Mouse (Mus musculus): ENCODE measurements around the gene Pspn. TPM values are rescaled to one million over a fixed set of nuclear protein-coding genes. Genes with fewer than 3 reads are reported as not detected.

Gene Pspn
- polyA plus RNA-seq, 1 experiment from 2014 or later = 0.34 TPM

- no peak overlapping the region for H3K27ac ChIP-seq (ENCODE audit: low read length)
- no peak overlapping the region for H3K4me3 ChIP-seq (ENCODE audit: low read length)
- no peak overlapping the region for H3K4me2 ChIP-seq (ENCODE audit: low read depth, low read length)
- no peak; the same call in 1 of the 2 replicates for ATAC-seq (replicated peaks; ENCODE audit: extremely low read depth, insufficient read depth, low FRiP score)
- no peaks in the 10 kb centered on the region for H3K4me1 ChIP-seq (ENCODE audit: control insufficient read depth, insufficient read depth, low read length)
- 21% methylated on average over 11 of the region's 11 CpGs for whole genome bisulfite sequencing
- H3K9me3 ChIP-seq (replicated peaks; ENCODE audit: control insufficient read depth, low read length) = no peaks in the 10 kb centered on the region
- no peak overlapping the region for H3K9ac ChIP-seq (ENCODE audit: low read length)
- no peaks in the 10 kb centered on the region for H3K27me3 ChIP-seq (ENCODE audit: control insufficient read depth, insufficient read depth, low read length)
- H3K36me3 ChIP-seq (ENCODE audit: control insufficient read depth, insufficient read depth) = no peaks in the 10 kb centered on the region
Measured at GRCm38 (mm10) chr17:56957763-56958429, 41.9 kb downstream of the Pspn start.

- H3K36me3 ChIP-seq (ENCODE audit: control insufficient read depth, insufficient read depth) = no peaks in the 10 kb centered on the region
- no peak overlapping the region for H3K9ac ChIP-seq (ENCODE audit: low read length)
- H3K27ac ChIP-seq (ENCODE audit: low read length) = no peak overlapping the region
- no peak overlapping the region for H3K4me3 ChIP-seq (ENCODE audit: low read length)
- H3K4me1 ChIP-seq (ENCODE audit: control insufficient read depth, insufficient read depth, low read length) = no peaks in the 10 kb centered on the region
- 71% methylated on average over 7 of the region's 7 CpGs for WGBS
- no peaks in the 10 kb centered on the region for H3K27me3 ChIP-seq (ENCODE audit: control insufficient read depth, insufficient read depth, low read length)
- no peak for ATAC-seq (replicated peaks; ENCODE audit: extremely low read depth, insufficient read depth, low FRiP score)
- H3K4me2 ChIP-seq (ENCODE audit: low read depth, low read length) = no peak overlapping the region
- no peaks in the 10 kb centered on the region for H3K9me3 ChIP-seq (replicated peaks; ENCODE audit: control insufficient read depth, low read length)
Measured at GRCm38 (mm10) chr17:56954871-56955270, 44.9 kb downstream of the Pspn start.

DNA sequence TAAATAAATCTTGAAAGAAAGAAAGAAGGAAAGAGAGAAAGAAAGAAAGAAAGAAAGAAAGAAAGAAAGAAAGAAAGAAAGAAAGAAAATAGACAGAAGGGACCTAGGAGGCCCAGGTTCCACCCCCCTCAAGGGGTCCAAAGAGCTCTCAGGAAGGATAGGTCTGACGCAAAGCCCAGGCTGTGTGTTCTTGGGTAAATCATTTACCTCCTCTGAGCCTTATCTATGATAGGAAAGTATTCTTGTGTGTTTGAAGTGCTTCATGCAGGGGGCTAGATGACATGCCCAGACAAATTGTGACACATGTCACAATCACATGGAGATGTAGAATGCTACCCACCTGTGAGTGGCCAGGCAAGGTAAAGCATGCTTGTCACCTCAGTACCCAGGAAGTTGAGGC is 47.2 kb downstream of the Pspn start:
- Histone ChIP-seq H3K4me1 (ENCODE audit: control insufficient read depth, insufficient read depth, low read length) (no peaks in the 10 kb centered on the region), H3K27me3 (ENCODE audit: control insufficient read depth, insufficient read depth, low read length) (no peaks in the 10 kb centered on the region), H3K4me3 (ENCODE audit: low read length) (no peak overlapping the region), H3K9ac (ENCODE audit: low read length) (no peak overlapping the region), H3K36me3 (ENCODE audit: control insufficient read depth, insufficient read depth) (no peaks in the 10 kb centered on the region), H3K27ac (ENCODE audit: low read length) (no peak overlapping the region), H3K9me3 (replicated peaks; ENCODE audit: control insufficient read depth, low read length) (no peaks in the 10 kb centered on the region), H3K4me2 (ENCODE audit: low read depth, low read length) (no peak overlapping the region)
- ATAC-seq (replicated peaks; ENCODE audit: extremely low read depth, insufficient read depth, low FRiP score) = no peak
- WGBS = 84% methylated on average over 1 of the region's 1 CpGs

DNA sequence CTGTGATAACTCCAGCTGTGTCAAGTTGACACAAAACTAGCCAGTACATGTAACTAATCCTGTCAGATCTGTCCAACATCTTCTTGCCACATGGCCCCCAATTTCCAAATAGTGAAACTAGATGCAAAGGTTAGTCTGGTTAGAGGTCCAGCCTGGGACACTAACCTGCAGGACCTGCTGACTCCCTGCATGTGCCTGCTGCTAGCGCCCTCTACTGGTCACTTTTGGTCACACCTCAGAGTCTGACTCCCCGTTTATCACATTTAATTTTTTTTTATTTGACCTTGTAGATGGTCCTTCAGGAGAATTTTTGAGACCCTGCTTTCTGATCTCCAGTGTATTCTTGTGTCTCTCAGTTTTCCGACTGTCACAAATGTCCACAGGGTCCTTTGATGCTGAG is 48.9 kb downstream of the Pspn start:
- H3K4me3 ChIP-seq (ENCODE audit: low read length) = no peak overlapping the region
- H3K4me1 ChIP-seq (ENCODE audit: control insufficient read depth, insufficient read depth, low read length) = no peaks in the 10 kb centered on the region
- H3K4me2 ChIP-seq (ENCODE audit: low read depth, low read length) = no peak overlapping the region
- ATAC-seq (replicated peaks; ENCODE audit: extremely low read depth, insufficient read depth, low FRiP score) = no peak
- H3K27ac ChIP-seq (ENCODE audit: low read length) = no peak overlapping the region
- no peak overlapping the region for H3K9ac ChIP-seq (ENCODE audit: low read length)
- 8% methylated on average over 3 of the region's 3 CpGs for WGBS
- H3K9me3 ChIP-seq (replicated peaks; ENCODE audit: control insufficient read depth, low read length) = 0 out of 2 replicates have a peak, but pooled peaks cover 3% of the 10 kb centered on the region
- H3K36me3 ChIP-seq (ENCODE audit: control insufficient read depth, insufficient read depth) = no peaks in the 10 kb centered on the region
- no peaks in the 10 kb centered on the region for H3K27me3 ChIP-seq (ENCODE audit: control insufficient read depth, insufficient read depth, low read length)

Other genes starting within 250 kb of the Pspn start
- gene Nrtn, start 242.5 kb downstream of the Pspn start, polyA plus RNA-seq (2015; fragmentation: Nextera tagmentation; extraction: Ambion mirVana) = 21.2 and 23.9 TPM in 2 replicates
- gene Dus3l, start 235.3 kb downstream of the Pspn start, polyA plus RNA-seq (2015; fragmentation: Nextera tagmentation; extraction: Ambion mirVana) = 31.7 and 34.9 TPM in 2 replicates
- 0.59 and 1.2 TPM in 2 replicates for gene Prr22, start 229.8 kb downstream of the Pspn start, polyA plus RNA-seq (2015; fragmentation: Nextera tagmentation; extraction: Ambion mirVana)
- gene Rfx2, start 169.0 kb downstream of the Pspn start, polyA plus RNA-seq (2015; fragmentation: Nextera tagmentation; extraction: Ambion mirVana) = 6.2 and 6.8 TPM in 2 replicates
- not detected in 2 replicates for gene Acsbg2, start 125.6 kb downstream of the Pspn start, polyA plus RNA-seq (2015; fragmentation: Nextera tagmentation; extraction: Ambion mirVana)
- gene 1700061G19Rik, start 124.5 kb downstream of the Pspn start, polyA plus RNA-seq (2015; fragmentation: Nextera tagmentation; extraction: Ambion mirVana) = 0.30 and 0.61 TPM in 2 replicates
- gene Mllt1, start 64.6 kb downstream of the Pspn start, polyA plus RNA-seq (2015; fragmentation: Nextera tagmentation; extraction: Ambion mirVana) = 26.4 and 31.1 TPM in 2 replicates
- gene Acer1, start 17.9 kb downstream of the Pspn start, polyA plus RNA-seq (2015; fragmentation: Nextera tagmentation; extraction: Ambion mirVana) = 0.05 TPM in 1 of 2 replicates, not detected in the other
- 117 and 129 TPM in 2 replicates for gene Clpp, start 9.7 kb downstream of the Pspn start, polyA plus RNA-seq (2015; fragmentation: Nextera tagmentation; extraction: Ambion mirVana)
- 56.4 and 59.6 TPM in 2 replicates for gene Alkbh7, start 2.7 kb downstream of the Pspn start, polyA plus RNA-seq (2015; fragmentation: Nextera tagmentation; extraction: Ambion mirVana)
- 44.1 and 45.6 TPM in 2 replicates for gene Gtf2f1, start 11.3 kb upstream of the Pspn start, polyA plus RNA-seq (2015; fragmentation: Nextera tagmentation; extraction: Ambion mirVana)
- gene Gm17949, start 11.5 kb upstream of the Pspn start, polyA plus RNA-seq (2015; fragmentation: Nextera tagmentation; extraction: Ambion mirVana) = 0.32 and 0.41 TPM in 2 replicates
- gene Khsrp, start 31.5 kb upstream of the Pspn start, polyA plus RNA-seq (2015; fragmentation: Nextera tagmentation; extraction: Ambion mirVana) = 16.5 and 22.8 TPM in 2 replicates
- gene Slc25a41, start 41.6 kb upstream of the Pspn start, polyA plus RNA-seq (2015; fragmentation: Nextera tagmentation; extraction: Ambion mirVana) = not detected in 2 replicates
- gene Crb3, start 59.1 kb upstream of the Pspn start, polyA plus RNA-seq (2015; fragmentation: Nextera tagmentation; extraction: Ambion mirVana) = 1.1 and 4.8 TPM in 2 replicates
- gene Slc25a23, start 59.8 kb upstream of the Pspn start, polyA plus RNA-seq (2015; fragmentation: Nextera tagmentation; extraction: Ambion mirVana) = 14.7 and 17.0 TPM in 2 replicates
- gene Dennd1c, start 78.5 kb upstream of the Pspn start, polyA plus RNA-seq (2015; fragmentation: Nextera tagmentation; extraction: Ambion mirVana) = 2.2 and 4.1 TPM in 2 replicates
- gene Tubb4a, start 87.8 kb upstream of the Pspn start, polyA plus RNA-seq (2015; fragmentation: Nextera tagmentation; extraction: Ambion mirVana) = 5.7 and 6.9 TPM in 2 replicates
- 3.3 and 3.4 TPM in 2 replicates for gene Tnfsf9, start 105.3 kb upstream of the Pspn start, polyA plus RNA-seq (2015; fragmentation: Nextera tagmentation; extraction: Ambion mirVana)
- 0.17 and 0.75 TPM in 2 replicates for gene Cd70, start 149.8 kb upstream of the Pspn start, polyA plus RNA-seq (2015; fragmentation: Nextera tagmentation; extraction: Ambion mirVana)
- 0.29 and 0.58 TPM in 2 replicates for gene Tnfsf14, start 194.2 kb upstream of the Pspn start, polyA plus RNA-seq (2015; fragmentation: Nextera tagmentation; extraction: Ambion mirVana)
- 3.5 and 6.3 TPM in 2 replicates for gene C3, start 228.1 kb upstream of the Pspn start, polyA plus RNA-seq (2015; fragmentation: Nextera tagmentation; extraction: Ambion mirVana)
- 28.9 and 30.3 TPM in 2 replicates for gene Gpr108, start 248.4 kb upstream of the Pspn start, polyA plus RNA-seq (2015; fragmentation: Nextera tagmentation; extraction: Ambion mirVana)
- gene Trip10, start 249.4 kb upstream of the Pspn start, polyA plus RNA-seq (2015; fragmentation: Nextera tagmentation; extraction: Ambion mirVana) = 47.8 TPM in 2 replicates